Comparison of ENCODE assay signal across 18 mouse cellular contexts in genomic region chr3:132939006-132939405, GRCm38 (mm10). TPM values are rescaled to one million over a fixed set of nuclear protein-coding genes. Genes with fewer than 3 reads are reported as not detected.
DNase-seq lines count a peak whose midpoint lies in the region.
"Had no signal": no experiment of that assay in that cellular context is flagged by ENCODE, and none has a peak within 500 bp of the region (broad histone marks: within the 10 kb centered on the region; RNA-seq: fewer than 3 reads in every experiment).

No protein-coding gene starts in this region.

- H3K4me1 ChIP-seq in heart, embryonic 10.5 days: peaks cover 6% of the 10 kb centered on the region
- H3K4me1 ChIP-seq in forebrain, embryonic 10.5 days: peaks cover 3% of the 10 kb centered on the region; the same call in 1 of the 2 replicates
- H3K4me1 ChIP-seq: hindbrain, embryonic 13.5 days had no signal

- H3K27ac ChIP-seq in heart, embryonic 10.5 days: no peak overlapping the region
- H3K27ac ChIP-seq in forebrain, embryonic 10.5 days: no peak overlapping the region
- H3K27ac ChIP-seq: embryonic facial prominence, embryonic 10.5 days; forebrain, embryonic 12.5 days; hindbrain, embryonic 13.5 days; limb, embryonic 13.5 days; liver, embryonic 14.5 days had no signal

- 87% methylated on average over 8 of the region's 8 CpGs for WGBS in heart, embryonic 10.5 days
- WGBS in forebrain, embryonic 10.5 days: 83% methylated on average over 8 of the region's 8 CpGs

- DNase-seq in heart, embryonic 10.5 days (ENCODE audit: low spot score): peak; percentile 68
- no peak for DNase-seq in heart, postnatal 4 days
- peak; percentile 30 for DNase-seq in NIH3T3 (ENCODE audit: low read depth)
- DNase-seq in adipocyte (ENCODE audit: low spot score): peak; percentile 79
- peak; percentile 82 for DNase-seq in kidney, postnatal 14 days
- no peak for DNase-seq in embryo, embryonic 11 days
- no peak for DNase-seq in forebrain, embryonic 10.5 days (ENCODE audit: extremely low spot score, low spot score)
- DNase-seq: cerebellum, adult 8-10 months; heart, postnatal 14 days; lung, postnatal 14 days; right cerebral cortex, postnatal 14 days had no signal

- H3K27me3 ChIP-seq in heart, embryonic 10.5 days (ENCODE audit: insufficient read depth, poor library complexity, severe bottlenecking): no peaks in the 10 kb centered on the region
- H3K27me3 ChIP-seq in forebrain, embryonic 10.5 days (ENCODE audit: poor library complexity, severe bottlenecking): no peaks in the 10 kb centered on the region
- H3K27me3 ChIP-seq: forebrain, embryonic 12.5 days; hindbrain, embryonic 13.5 days; limb, embryonic 13.5 days; Patski had no signal

- H3K4me3 ChIP-seq in heart, embryonic 10.5 days: no peak overlapping the region
- H3K4me3 ChIP-seq in forebrain, embryonic 10.5 days: no peak overlapping the region
- H3K4me3 ChIP-seq: embryonic facial prominence, embryonic 10.5 days; forebrain, embryonic 12.5 days; hindbrain, embryonic 13.5 days; limb, embryonic 13.5 days had no signal

- H3K9me3 ChIP-seq in heart, embryonic 10.5 days: no peaks in the 10 kb centered on the region
- no peaks in the 10 kb centered on the region for H3K9me3 ChIP-seq in forebrain, embryonic 10.5 days
- H3K9me3 ChIP-seq: embryonic facial prominence, embryonic 10.5 days; forebrain, embryonic 12.5 days; hindbrain, embryonic 13.5 days; limb, embryonic 13.5 days had no signal

- no peaks in the 10 kb centered on the region for H3K36me3 ChIP-seq in heart, embryonic 10.5 days
- no peaks in the 10 kb centered on the region for H3K36me3 ChIP-seq in forebrain, embryonic 10.5 days (replicated peaks)
- H3K36me3 ChIP-seq: embryonic facial prominence, embryonic 10.5 days; forebrain, embryonic 12.5 days; hindbrain, embryonic 13.5 days; limb, embryonic 13.5 days had no signal

RNA-seq across cellular contexts. Expression of gene Npnt, which starts 11.1 kb away (rescaled TPM):
- polyA plus RNA-seq in heart, embryonic 10.5 days (2016; fragmentation: Nextera tagmentation; extraction: Ambion mirVana): 23.9 and 26.3 TPM in 2 replicates
- total RNA-seq in heart, postnatal 4 days (2021): 1 to 10 TPM; 4.5 to 5.5 TPM
- 8.8 and 10.7 TPM in 2 replicates for polyA plus RNA-seq in forebrain, embryonic 10.5 days (2016; fragmentation: Nextera tagmentation; extraction: Ambion mirVana)
- total RNA-seq: megakaryocyte-erythroid progenitor cell, adult 5-6 weeks had no signal

Comparison
In these comparisons a context has a peak if more than half of its experiments do, and no peak if none do; other contexts are left out.
1. DNase-seq: peak in heart, embryonic 10.5 days (single experiment), NIH3T3 (single experiment), adipocyte (single experiment) and kidney, postnatal 14 days (single experiment); none in heart, postnatal 4 days (single experiment), embryo, embryonic 11 days (single experiment) and forebrain, embryonic 10.5 days (single experiment).